Mouse (Mus musculus): ENCODE results near the gene Ptprd.

DNA sequence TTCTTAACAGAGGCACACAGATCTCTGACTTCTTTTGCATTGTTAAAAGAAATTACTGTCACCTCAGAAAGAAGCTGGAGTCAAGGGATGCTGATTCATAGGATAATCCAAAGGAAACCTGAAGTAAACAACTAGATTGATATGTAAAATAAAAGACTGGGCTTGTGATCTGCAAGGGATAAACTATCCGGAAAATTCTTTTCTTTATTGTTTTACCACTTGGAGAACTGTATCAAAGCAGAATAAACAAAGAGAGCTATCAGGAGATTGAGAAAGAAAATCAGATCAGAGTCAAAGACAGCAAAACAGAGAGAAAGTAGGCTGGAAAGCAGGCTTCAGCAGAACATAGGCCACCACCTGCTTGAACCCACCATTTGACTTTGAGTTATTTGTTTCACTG is 962.0 kb downstream of the Ptprd start:
- TF ChIP-seq EP300 (IDR thresholded peaks at IDR 0.05; ENCODE audit: low read depth): no peak
- TF ChIP-seq CTCF (IDR thresholded peaks at IDR 0.05; ENCODE audit: low read depth): no peak
